Mouse (Mus musculus) v-Abl transformed pro-B cells (cell line): Measurements from ENCODE around the gene Bsdc1.

ENCODE experiments used
- in situ Hi-C, 2 experiments: fragments of 400-800 bp; cut with MboI; formaldehyde crosslinking; loops; one replicate each; pipeline ENCODE4 v1.15.1; 2025; ENCODE audit not compliant: unreplicated experiment in 2 of 2

The Bsdc1 gene

DNA sequence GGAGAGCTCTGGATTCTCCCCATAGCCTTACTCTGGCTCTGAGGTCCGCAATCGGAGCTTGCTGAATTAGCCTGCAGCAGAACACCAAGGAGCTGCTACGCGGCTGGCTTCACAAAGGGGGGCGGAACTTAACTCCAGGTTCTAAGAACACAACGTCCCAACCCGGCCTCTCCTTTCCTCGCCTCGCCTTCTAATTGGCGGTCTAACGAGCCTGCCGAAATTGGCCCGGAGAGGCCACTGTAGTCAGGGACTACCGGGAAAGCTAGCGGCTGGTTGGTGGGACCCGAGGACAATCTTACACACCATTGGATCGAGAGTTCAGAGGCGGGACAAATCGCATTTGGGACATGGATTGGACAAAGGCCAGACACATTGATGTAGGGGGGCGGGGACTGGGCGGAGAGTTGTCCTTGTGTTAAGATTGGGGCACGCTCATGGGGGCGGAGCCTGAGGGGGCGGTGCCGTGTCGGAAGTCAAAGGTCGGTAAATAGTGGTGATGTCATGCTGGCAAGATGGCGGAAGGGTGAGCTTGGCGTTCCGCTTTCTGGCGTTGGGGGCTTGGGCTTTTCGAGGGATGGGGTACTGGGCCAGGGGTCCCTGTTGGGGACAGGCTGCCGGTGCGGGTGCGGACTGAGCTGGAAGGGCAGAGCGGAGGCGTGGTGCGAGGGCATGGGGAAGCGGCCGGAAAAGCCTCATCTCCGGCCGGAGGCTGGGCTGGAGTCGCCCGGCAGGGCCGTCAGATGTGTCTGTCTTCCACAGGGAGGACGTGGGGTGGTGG is at the start of gene Bsdc1:
Gene Bsdc1, plus strand, starts transcription at position 399 of the 778 bp plus-strand sequence.
- in situ Hi-C loops, result loop anchor here in 1 of 2 experiments (25.0 kb wide), 1 partner anchor 499 kb away; the partner anchor contains the start of gene Azin2

DNA sequence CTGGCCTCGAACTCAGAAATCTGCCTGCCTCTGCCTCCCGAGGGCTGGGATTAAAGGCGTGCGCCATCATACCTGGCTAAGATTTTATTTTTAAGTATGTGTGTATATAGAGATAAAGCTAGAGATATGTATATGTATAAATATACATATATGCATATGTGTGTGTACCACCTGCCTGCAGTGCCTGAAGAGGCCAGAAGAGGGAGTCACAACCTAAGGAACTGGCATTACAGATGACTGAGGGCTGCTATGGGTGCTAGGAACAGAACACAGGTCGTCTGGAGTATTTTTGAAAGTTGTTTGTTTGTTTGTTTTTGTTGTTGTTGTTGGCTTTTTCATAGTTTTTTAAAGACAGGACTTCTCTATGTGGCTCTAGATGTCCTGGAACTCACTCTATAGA is 45.5 kb upstream of the Bsdc1 start:
- in situ Hi-C loops, result no loop called here

GRCm38 (mm10) chr4:129416478-129416877 is 44.9 kb upstream of the Bsdc1 start:
- in situ Hi-C loops, result no loop called here

- in situ Hi-C loops, result no loop called here
Observed at GRCm38 (mm10) chr4:129418321-129418720, 43.1 kb upstream of the Bsdc1 start.

- in situ Hi-C loops, result no loop called here
Observed at GRCm38 (mm10) chr4:129440340-129441063, 20.9 kb upstream of the Bsdc1 start, which contains the start of gene Zbtb8b. Gene Zbtb8b (minus strand): TSS chr4:129440853.

GRCm38 (mm10) chr4:129441145-129441544 is 20.2 kb upstream of the Bsdc1 start:
- in situ Hi-C loops, result no loop called here

GRCm38 (mm10) chr4:129447360-129447759 is 14.0 kb upstream of the Bsdc1 start:
- in situ Hi-C loops, result no loop called here

DNA sequence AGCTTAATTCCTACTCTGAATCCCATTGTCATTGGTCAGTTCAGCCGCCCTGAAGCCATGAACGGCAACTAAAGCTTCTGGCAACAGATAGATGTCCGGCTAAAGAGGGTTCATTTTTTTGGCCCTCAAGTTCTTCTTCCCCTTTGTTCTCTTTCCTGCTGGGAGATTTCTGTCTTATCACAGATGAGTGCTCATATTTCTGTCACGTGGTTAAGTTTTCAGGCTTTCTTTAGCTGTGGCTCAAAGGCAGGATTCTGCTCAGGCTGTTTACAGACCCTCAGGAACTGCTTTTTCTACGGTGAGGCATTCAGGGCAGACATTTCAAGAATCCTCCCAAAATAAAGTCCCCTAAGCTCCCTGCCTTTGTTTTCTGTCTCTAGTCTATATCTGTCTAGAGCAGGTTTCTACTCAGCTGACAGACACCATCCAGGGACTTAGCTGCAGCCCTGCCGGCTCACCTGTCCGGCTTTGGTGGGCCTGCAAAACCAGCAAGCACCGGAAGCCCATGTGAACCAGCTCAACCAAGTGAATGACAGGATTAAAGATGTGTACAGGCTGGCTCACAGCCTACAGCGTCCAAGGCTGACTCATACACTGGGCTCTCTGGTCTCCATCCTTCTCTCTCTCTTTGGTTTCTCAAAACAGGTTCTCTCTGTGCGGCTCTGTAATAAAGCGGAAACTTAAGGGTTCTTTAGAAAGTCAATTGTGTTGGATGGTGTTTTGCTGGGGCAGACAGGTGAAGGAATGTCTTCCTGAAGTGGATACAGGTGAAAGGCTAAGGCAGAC is 13.4 kb upstream of the Bsdc1 start:
- in situ Hi-C loops, result no loop called here

- in situ Hi-C loops, result no loop called here
Observed at GRCm38 (mm10) chr4:129448713-129449112, 12.7 kb upstream of the Bsdc1 start.

DNA sequence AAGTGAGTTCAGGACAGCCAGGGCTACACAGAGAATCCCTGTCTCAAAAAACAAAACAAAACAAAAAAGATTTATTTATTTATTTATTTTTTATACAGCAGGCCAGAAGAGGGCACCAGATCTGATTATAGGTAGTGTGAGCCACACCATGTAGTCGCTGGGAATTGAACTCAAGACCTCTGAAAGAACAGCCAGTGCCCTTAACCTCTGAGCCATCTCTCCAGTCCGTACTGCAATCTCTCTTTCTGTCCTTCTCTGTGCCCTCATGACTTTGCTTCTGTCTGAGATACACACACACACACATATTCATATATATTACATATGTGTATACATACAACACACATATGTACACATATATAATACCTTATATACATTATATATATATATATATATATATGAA is 10.5 kb upstream of the Bsdc1 start:
- in situ Hi-C loops, result loop anchor here in 1 of 2 experiments (10.0 to 25.0 kb wide), 2 partner anchors 246 to 489 kb away; partner anchors contain the start of gene Azin2

DNA sequence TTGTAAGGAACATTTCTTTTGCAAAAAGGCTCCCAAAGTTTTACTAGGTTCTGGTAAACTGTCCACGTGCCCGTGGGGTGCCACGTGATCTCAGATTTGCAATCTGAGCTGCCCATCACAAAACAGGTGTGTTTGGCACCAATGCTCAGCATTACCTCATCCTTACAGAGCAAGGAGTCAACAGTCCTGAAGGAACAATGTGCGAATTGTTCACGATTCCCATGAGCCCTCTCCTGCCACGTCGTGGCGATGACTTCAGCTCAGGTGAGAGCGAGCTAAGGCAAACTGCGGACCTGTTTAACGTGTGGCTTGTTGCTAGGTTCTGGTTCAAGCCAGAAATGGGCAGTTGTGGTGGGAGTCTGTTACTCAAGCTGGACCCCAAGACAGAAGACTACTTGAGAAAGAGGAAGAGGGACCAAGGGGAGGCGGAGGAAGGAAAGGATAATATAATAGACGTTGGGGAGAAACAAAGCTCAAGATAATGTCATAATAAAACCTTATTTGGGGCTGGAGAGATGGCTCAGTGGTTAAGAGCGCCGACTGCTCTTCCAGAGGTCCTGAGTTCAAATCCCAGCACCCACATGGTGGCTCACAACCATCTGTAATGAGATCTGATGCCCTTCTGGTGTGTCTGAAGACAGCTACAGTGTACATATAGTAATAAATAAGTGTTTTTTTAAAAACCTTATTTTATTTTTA is 9.8 kb upstream of the Bsdc1 start:
- in situ Hi-C loops, result loop anchor here in 1 of 2 experiments (10.0 to 25.0 kb wide), 2 partner anchors 247 to 489 kb away; partner anchors contain the start of gene Azin2

DNA sequence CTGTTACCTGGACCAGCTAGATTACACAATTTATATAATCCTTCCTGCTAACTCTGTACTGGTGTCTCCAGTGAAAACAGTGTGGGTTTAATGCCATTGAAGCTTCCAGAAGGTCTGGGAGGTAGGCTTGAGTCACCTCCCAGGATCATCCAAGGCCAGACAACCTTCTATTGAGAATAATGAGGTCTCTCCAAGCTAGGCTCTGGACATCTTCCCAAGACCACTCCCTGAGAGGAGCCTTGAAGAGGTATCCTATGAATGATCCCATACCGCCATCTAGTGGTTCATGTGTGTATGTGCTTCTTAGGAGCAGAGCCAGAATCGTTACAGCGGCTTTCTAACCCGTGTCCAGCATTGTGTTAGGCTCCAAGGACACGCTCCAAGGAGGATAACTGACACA is 6.1 kb upstream of the Bsdc1 start:
- in situ Hi-C loops, result loop anchor here (5.0 to 25.0 kb wide), 8 partner anchors 103 to 498 kb away; partner anchors contain the start of genes Azin2 (in 1 of the 2) and Fndc5 (in 1 of the 2)

DNA sequence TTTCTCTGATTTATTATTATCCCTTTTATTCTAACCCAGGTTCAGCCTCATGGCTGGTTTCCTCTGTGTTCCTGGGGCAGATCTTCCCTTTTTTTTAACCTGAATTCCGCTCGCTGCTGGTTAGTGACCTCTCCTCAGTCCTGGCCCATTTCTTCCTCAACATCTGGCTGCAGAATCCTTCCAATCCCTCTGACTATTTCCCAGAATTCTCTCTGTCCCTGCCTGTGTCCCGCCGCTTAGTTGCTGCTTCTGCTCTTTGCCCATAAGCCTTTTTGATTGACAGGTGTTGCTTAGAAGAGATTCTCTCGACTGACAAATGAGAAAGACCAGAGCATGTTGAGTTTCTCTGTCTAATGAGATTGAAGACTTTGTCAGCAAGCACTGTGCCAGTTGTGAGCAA is 5.3 kb upstream of the Bsdc1 start:
- in situ Hi-C loops, result loop anchor here (5.0 to 25.0 kb wide), 8 partner anchors 104 to 499 kb away; partner anchors contain the start of genes Azin2 (in 1 of the 2) and Fndc5 (in 1 of the 2)

DNA sequence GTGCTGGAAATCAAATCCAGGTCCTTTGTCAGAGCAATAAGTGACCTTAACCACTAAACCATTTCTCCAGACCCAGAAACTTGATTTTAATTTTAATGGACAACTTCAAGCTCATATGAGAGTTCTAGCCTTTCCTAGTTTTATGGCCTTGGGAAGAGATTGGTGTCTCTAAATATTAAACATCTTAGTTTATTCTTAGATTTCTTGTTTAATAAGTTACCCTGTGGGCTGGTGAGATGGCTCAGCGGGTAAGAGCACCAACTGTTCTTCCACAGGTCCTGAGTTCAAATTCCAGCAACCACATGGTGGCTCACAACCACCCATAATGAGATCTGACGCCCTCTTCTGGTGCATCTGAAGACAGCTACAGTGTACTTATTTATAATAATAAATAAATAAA is 4.1 kb upstream of the Bsdc1 start:
- in situ Hi-C loops, result loop anchor here (5.0 to 25.0 kb wide), 8 partner anchors 105 to 500 kb away; partner anchors contain the start of genes Azin2 (in 1 of the 2) and Fndc5 (in 1 of the 2)

DNA sequence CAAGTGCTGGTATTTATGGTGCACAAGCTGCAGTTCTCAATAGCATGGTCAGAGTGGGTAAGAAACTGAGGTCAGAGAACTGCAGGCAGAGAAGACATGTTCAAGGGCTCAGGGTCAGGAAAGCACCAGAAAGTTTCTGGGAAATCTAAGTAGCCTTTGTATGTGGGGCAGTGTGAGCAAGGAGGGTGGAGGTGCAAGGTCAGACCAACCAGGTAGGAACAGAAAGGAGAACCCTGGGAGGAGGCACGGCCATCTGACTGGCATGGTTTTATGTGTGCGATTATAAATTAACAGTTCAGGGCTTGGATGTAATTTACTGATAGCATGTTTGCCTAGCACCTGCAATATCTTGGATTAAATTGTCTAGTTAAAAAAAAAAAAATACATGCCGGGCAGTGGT is 1.7 kb upstream of the Bsdc1 start:
- in situ Hi-C loops, result loop anchor here (5.0 to 25.0 kb wide), 8 partner anchors 107 to 502 kb away; partner anchors contain the start of genes Azin2 (in 1 of the 2) and Fndc5 (in 1 of the 2)

DNA sequence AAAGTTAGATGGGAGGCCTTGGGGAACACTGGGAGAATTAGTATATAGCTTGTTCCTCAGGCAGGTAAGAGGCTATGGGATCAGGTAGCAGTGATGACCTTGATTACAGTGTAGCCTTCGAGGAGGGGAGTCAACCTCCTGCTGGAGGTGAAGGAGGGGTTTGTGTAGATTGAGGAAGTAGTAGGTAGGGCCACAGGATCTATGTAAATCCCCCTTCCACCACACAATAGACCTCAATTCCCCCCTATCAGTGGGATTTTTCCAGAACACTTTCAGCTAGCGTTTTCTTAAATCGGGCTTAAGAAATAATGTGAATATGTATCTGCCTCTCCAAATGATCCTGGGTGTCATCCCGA is 576 bp upstream of the Bsdc1 start:
- in situ Hi-C loops, result loop anchor here in 1 of 2 experiments (25.0 kb wide), 1 partner anchor 499 kb away; the partner anchor contains the start of gene Azin2

DNA sequence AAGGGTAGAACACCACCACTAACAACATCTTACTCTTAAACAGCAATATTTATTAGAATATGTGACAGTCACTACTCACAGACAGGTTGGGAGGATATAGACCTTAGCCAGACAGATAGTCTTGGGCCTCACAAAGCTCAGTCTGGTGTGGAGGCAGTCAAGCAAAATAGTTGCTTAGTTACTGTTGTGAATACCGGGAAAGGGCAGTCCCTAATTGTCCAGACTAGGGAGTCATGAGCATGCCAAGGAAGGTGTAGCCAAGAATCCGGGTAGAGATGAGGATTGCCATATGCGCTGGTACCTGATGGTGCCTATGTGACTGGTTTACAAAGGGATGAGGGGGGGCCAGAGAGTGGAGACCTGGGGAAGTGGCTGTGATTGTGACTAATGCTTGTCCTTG is 737 bp downstream of the Bsdc1 start:
- in situ Hi-C loops, result loop anchor here in 1 of 2 experiments (25.0 kb wide), 1 partner anchor 500 kb away; the partner anchor contains the start of gene Azin2

DNA sequence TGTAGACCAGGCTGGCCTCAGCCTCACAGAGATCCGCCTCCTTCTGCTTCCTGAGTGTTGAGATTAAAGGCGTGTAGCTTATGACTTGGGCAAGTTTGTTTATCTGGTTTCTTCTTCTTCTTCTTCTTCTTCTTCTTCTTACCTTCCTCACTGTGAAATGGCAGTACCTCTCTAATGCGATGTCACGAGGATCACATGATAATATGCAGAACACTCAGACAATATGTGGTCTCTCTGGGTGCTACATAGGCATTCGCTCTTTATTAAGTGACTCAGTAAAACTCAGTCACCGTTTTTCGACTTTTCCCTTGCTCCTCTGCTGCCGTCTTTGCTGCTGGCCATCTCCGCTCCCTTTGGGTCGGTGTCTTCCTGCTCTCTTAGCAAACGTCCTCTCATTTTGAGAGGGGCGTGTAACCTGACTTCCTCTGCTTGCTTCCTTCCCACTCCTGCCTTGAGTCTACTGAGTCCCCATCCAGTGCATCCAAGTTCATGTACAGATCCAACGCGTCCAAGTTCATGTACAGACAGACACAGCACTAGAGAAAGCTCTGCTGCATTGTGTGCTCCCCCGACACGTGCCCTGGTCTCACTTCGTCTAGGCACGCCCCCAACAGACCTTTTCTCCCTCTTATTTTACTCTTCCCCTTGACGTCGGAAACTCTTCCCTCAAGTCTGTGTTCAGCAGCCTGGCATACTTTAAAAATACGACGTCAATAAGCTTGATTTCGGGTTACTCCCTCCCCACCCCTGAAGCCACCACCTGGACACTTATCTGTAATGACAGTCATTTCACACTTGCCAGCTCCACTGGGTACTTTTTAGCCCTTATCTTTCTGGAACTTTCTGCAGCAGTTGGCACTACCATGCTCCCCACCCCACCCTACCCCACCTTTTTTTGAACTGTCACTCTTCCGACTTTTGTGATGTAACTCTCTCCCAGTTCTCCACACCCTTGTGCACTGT is 2.0 kb downstream of the Bsdc1 start:
- in situ Hi-C loops, result loop anchor here in 1 of 2 experiments (25.0 kb wide), 1 partner anchor 501 kb away; the partner anchor contains the start of gene Azin2
